Mouse (Mus musculus) Patski (cell line): ENCODE data around the gene Vangl2. TPM values are rescaled to one million over a fixed set of nuclear protein-coding genes. Genes with fewer than 3 reads are reported as not detected.

Source experiments
- ATAC-seq: fragments of 100-300 bp; one replicate; pipeline ENCODE4 v1.8.0; 2021
- CTCF ChIA-PET: fragments of 350-600 bp; sonication (Branson Sonifier 250); formaldehyde crosslinking; loops from one replicate; lab custom pipeline; 2022; ENCODE audit warnings: inconsistent platforms; lab: Charles Lee
- POLR2A ChIA-PET: fragments of 350-600 bp; sonication (Branson Sonifier 250); formaldehyde crosslinking; loops from one replicate; lab custom pipeline; 2022; ENCODE audit warnings: antibody characterized with exemption, inconsistent platforms; lab: Charles Lee
- DNase-seq: peaks from one replicate; pipeline ENCODE4 v3.0.0-alpha.2; 2011; ENCODE audit warnings: low read depth, low spot score
- H3K27me3 ChIP-seq: fragments of 371-371 bp; one replicate; pipeline ENCODE4 v1.5.1; 2021
- CTCF ChIP-seq: fragments of 100-300 bp; IDR thresholded peaks from one replicate; pipeline ENCODE4 v1.5.1; 2021
- in situ Hi-C: fragments of 300-500 bp; cut with MboI; formaldehyde crosslinking; loops from 3 replicates; pipeline ENCODE4 v1.11.1; 2018; ENCODE audit warnings: low pct_unique_long_range_greater_than_20kb, mixed read lengths
- polyA plus RNA-seq: library from polyadenylated mRNA; unstranded; gene quantifications from one replicate; pipeline ENCODE4 v1.2.3, GENCODE M21; 2021

The Vangl2 gene
- polyA plus RNA-seq: 11.5 TPM

- in situ Hi-C loops: loop anchor here (25.0 kb wide), 2 partner anchors 309 to 459 kb away; partner anchors contain the start of genes Igsf9, Kcnj10, Kcnj9 and Slamf9
- POLR2A ChIA-PET: no interaction called here
These were observed at the start of gene Vangl2 for GRCm38 (mm10) chr1:172028394-172029275. Gene Vangl2, minus strand, starts transcription at chr1:172028444.

GRCm38 (mm10) chr1:172077981-172078380, 49.7 kb upstream of the Vangl2 start:
- DNase-seq (no peak), ATAC-seq (no peak)
- ChIA-PET POLR2A (no interaction called here), CTCF (interaction anchor here (1.7 kb wide), 1 partner anchor 42 kb away, joined by 4 read pairs; no protein-coding TSS in a partner anchor)
- H3K27me3 ChIP-seq: no peaks in the 10 kb centered on the region
- in situ Hi-C loops: no loop called here
- TF ChIP-seq CTCF: no peak

More at GRCm38 (mm10) chr1:172028394-172029275, at the start of gene Vangl2:
- DNase-seq (no peak), ATAC-seq (no peak)
- H3K27me3 ChIP-seq: no peaks in the 10 kb centered on the region
- TF ChIP-seq CTCF: no peak
- CTCF ChIA-PET: interaction anchor here (0.6 to 1.3 kb wide), 2 partner anchors 18 to 464 kb away, joined by 3 read pairs; no protein-coding TSS in a partner anchor

- in situ Hi-C loops: no loop called here
- ChIA-PET POLR2A (no interaction called here), CTCF (no interaction called here)
- no peak for TF ChIP-seq CTCF
- DNase-seq: no peak
- no peaks in the 10 kb centered on the region for H3K27me3 ChIP-seq
- no peak for ATAC-seq
These were observed 44.4 kb upstream of the Vangl2 start for GRCm38 (mm10) chr1:172072604-172073003.

- ChIA-PET POLR2A (interaction anchor here (1.4 kb wide), 1 partner anchor 12 kb away, joined by 3 read pairs; the partner anchor contains the start of gene Ncstn), CTCF (no interaction called here)
- no peak for DNase-seq
- in situ Hi-C loops: no loop called here
- H3K27me3 ChIP-seq: no peaks in the 10 kb centered on the region
- no peak for TF ChIP-seq CTCF
- ATAC-seq: no peak
These were observed 43.3 kb upstream of the Vangl2 start for GRCm38 (mm10) chr1:172071556-172071955.

GRCm38 (mm10) chr1:172070227-172070626, 42.0 kb upstream of the Vangl2 start:
- ATAC-seq (peak; percentile 15), DNase-seq (no peak)
- in situ Hi-C loops: no loop called here
- no peaks in the 10 kb centered on the region for H3K27me3 ChIP-seq
- ChIA-PET CTCF (no interaction called here), POLR2A (interaction anchor here (1.4 kb wide), 1 partner anchor 13 kb away, joined by 3 read pairs; the partner anchor contains the start of gene Ncstn)
- TF ChIP-seq CTCF: no peak

- POLR2A ChIA-PET: interaction anchor here (0.5 kb wide), 1 partner anchor 64 kb away, joined by 5 read pairs; no protein-coding TSS in a partner anchor
- H3K27me3 ChIP-seq: no peaks in the 10 kb centered on the region
- no peak for ATAC-seq
- in situ Hi-C loops: no loop called here
- CTCF ChIA-PET: no interaction called here
- DNase-seq: no peak
- TF ChIP-seq CTCF: no peak
These were observed 36.4 kb upstream of the Vangl2 start for GRCm38 (mm10) chr1:172064613-172065141.

- POLR2A ChIA-PET: no interaction called here
- H3K27me3 ChIP-seq: no peaks in the 10 kb centered on the region
- CTCF ChIA-PET: no interaction called here
- no peak for TF ChIP-seq CTCF
- in situ Hi-C loops: no loop called here
- DNase-seq (no peak), ATAC-seq (no peak)
These were observed 35.2 kb upstream of the Vangl2 start for GRCm38 (mm10) chr1:172063291-172064023.

- H3K27me3 ChIP-seq: no peaks in the 10 kb centered on the region
- DNase-seq (no peak), ATAC-seq (no peak)
- no peak for TF ChIP-seq CTCF
- in situ Hi-C loops: no loop called here
- CTCF ChIA-PET: no interaction called here
- POLR2A ChIA-PET: no interaction called here
These were observed 33.9 kb upstream of the Vangl2 start for GRCm38 (mm10) chr1:172062101-172062500.

GRCm38 (mm10) chr1:172061217-172061616, 33.0 kb upstream of the Vangl2 start:
- CTCF ChIA-PET: no interaction called here
- ATAC-seq: no peak
- POLR2A ChIA-PET: interaction anchor here (1.1 kb wide), 1 partner anchor 20 kb away, joined by 4 read pairs; no protein-coding TSS in a partner anchor

GRCm38 (mm10) chr1:172060659-172061058, 32.4 kb upstream of the Vangl2 start:
- H3K27me3 ChIP-seq: no peaks in the 10 kb centered on the region
- ATAC-seq: no peak
- in situ Hi-C loops: no loop called here
- POLR2A ChIA-PET: interaction anchor here (1.1 kb wide), 1 partner anchor 21 kb away, joined by 4 read pairs; no protein-coding TSS in a partner anchor
- TF ChIP-seq CTCF: no peak
- CTCF ChIA-PET: no interaction called here
- no peak for DNase-seq

More at GRCm38 (mm10) chr1:172061217-172061616, 33.0 kb upstream of the Vangl2 start:
- TF ChIP-seq CTCF: no peak
- H3K27me3 ChIP-seq: no peaks in the 10 kb centered on the region
- no peak for DNase-seq
- in situ Hi-C loops: no loop called here
